Mouse (Mus musculus) brain, embryonic 14.5 days (tissue): Measurements from ENCODE around the gene Nrg4.

Experiments
- CTCF ChIP-seq: fragments of 200-500 bp; IDR thresholded peaks from 2 replicates; pipeline ENCODE4 v1.5.1; 2012; ENCODE audit warnings: inconsistent platforms, mild to moderate bottlenecking, moderate library complexity, borderline replicate concordance; ENCODE audit not compliant: insufficient read depth, insufficient read length; ENCODE audit errors: extremely low read depth
- POLR2A ChIP-seq: fragments of 200-500 bp; IDR thresholded peaks from 2 replicates; pipeline ENCODE4 v1.6.1; 2012; ENCODE audit warnings: mild to moderate bottlenecking, inconsistent platforms, borderline replicate concordance; ENCODE audit not compliant: poor library complexity, insufficient read depth, insufficient read length, severe bottlenecking; ENCODE audit errors: extremely low read depth

GRCm38 (mm10) chr9:55322641-55323040, 4.0 kb downstream of the Nrg4 start:
- no peak for TF ChIP-seq CTCF
- TF ChIP-seq POLR2A: no peak
